ENCODE assay signal across 18 mouse cellular contexts in the genomic region with DNA sequence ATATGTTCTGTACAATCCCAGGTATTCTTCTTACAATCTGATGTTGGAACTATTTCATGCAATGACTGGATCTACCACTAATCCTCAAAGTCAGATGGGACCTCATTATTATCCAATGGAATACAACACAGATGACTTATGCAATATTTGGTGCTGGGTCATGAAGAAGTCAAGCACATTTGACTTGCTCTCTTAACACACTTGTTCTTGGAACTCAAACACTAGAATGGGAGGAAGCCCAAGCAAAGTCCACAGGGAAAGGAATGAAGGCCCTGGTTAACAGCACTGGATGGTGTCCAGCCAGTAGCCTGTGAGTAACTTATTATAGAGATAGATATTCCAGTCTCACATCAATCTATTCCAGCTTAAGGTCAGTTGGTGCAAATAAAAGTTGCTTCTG.
A peak's percentile ranks its signal among the peaks of the same experiment; 100 is the strongest.
DNase-seq lines count a peak whose midpoint lies in the region; ATAC-seq and TF ChIP-seq lines count a peak whose summit lies in the region.
"Had no signal": no experiment of that assay in that cellular context is flagged by ENCODE, and none has a peak within 500 bp of the region (broad histone marks: within the 10 kb centered on the region; RNA-seq: fewer than 3 reads in every experiment).

No protein-coding gene starts in this region.

- intact Hi-C loops in heart, postnatal 10 days (cut with DNase I): no loop called here

- no peaks in the 10 kb centered on the region for H3K27me3 ChIP-seq in lung, postnatal 0 days (replicated peaks; ENCODE audit: insufficient read depth, low read length)
- H3K27me3 ChIP-seq in liver, postnatal 0 days (ENCODE audit: insufficient read depth, low read length): no peaks in the 10 kb centered on the region
- H3K27me3 ChIP-seq: megakaryocyte, embryonic 14.5 days; neural tube, embryonic 15.5 days had no signal

- H3K9me3 ChIP-seq in lung, postnatal 0 days (ENCODE audit: low read length): no peaks in the 10 kb centered on the region
- H3K9me3 ChIP-seq in liver, postnatal 0 days (ENCODE audit: low read length): no peaks in the 10 kb centered on the region
- H3K9me3 ChIP-seq: megakaryocyte, embryonic 14.5 days; neural tube, embryonic 15.5 days had no signal

- no peaks in the 10 kb centered on the region for H3K4me1 ChIP-seq in lung, postnatal 0 days (ENCODE audit: insufficient read depth, low read depth, low read length)
- H3K4me1 ChIP-seq in liver, postnatal 0 days (ENCODE audit: insufficient read depth): no peaks in the 10 kb centered on the region
- H3K4me1 ChIP-seq: megakaryocyte, embryonic 14.5 days; neural tube, embryonic 15.5 days had no signal

- H3K27ac ChIP-seq in lung, postnatal 0 days (ENCODE audit: low read length): no peak overlapping the region
- H3K27ac ChIP-seq in liver, postnatal 0 days (ENCODE audit: low read depth): no peak overlapping the region
- H3K27ac ChIP-seq: neural tube, embryonic 15.5 days; stomach, postnatal 0 days had no signal

- no peak overlapping the region for H3K4me3 ChIP-seq in lung, postnatal 0 days (ENCODE audit: low read depth, low read length)
- H3K4me3 ChIP-seq in liver, postnatal 0 days (ENCODE audit: low read depth, low read length): no peak overlapping the region
- H3K4me3 ChIP-seq: megakaryocyte, embryonic 14.5 days; neural tube, embryonic 15.5 days had no signal

- H3K36me3 ChIP-seq in lung, postnatal 0 days (ENCODE audit: insufficient read depth, low read length): no peaks in the 10 kb centered on the region
- H3K36me3 ChIP-seq in liver, postnatal 0 days (replicated peaks; ENCODE audit: insufficient read depth, low read length): no peaks in the 10 kb centered on the region
- H3K36me3 ChIP-seq: neural tube, embryonic 15.5 days had no signal

- peak; percentile 84 for ATAC-seq in lung, postnatal 0 days
- no peak for ATAC-seq in liver, postnatal 0 days
- ATAC-seq: CD4-positive, CD25-positive, alpha-beta regulatory T cell, adult 4 months; inflammation-experienced regulatory T-cells, adult 6 months had no signal

- peak; percentile 38 for DNase-seq in kidney, adult 11 months
- DNase-seq in kidney, postnatal 4 days: no peak
- peak; percentile 11 to 13 for DNase-seq in gastrocnemius, adult 8-10 months (ENCODE audit: low spot score in 2 of 2)
- DNase-seq in heart, postnatal 10 days: peak; percentile 49 to 63
- peak; percentile 81 for DNase-seq in lung, postnatal 0 days (ENCODE audit: low spot score)
- no peak for DNase-seq in liver, postnatal 0 days
- DNase-seq in cerebellum, adult 9-11 months: no peak
- DNase-seq in spleen, postnatal 36 days (ENCODE audit: low spot score in 2 of 2): no peak
- DNase-seq: cerebellum, postnatal 25 days; retina, postnatal 1 day; spleen, adult 18-20 months; thymus, postnatal 4 days had no signal

- TF ChIP-seq CTCF in lung, postnatal 0 days (IDR thresholded peaks at IDR 0.05): no peak
- no peak for TF ChIP-seq CTCF in liver, postnatal 0 days (IDR thresholded peaks at IDR 0.05; ENCODE audit: low read depth)

- H3K9ac ChIP-seq in lung, postnatal 0 days (replicated peaks; ENCODE audit: low read depth): no peak overlapping the region
- H3K9ac ChIP-seq in liver, postnatal 0 days (replicated peaks): no peak overlapping the region
- H3K9ac ChIP-seq: neural tube, embryonic 15.5 days had no signal

- H3K4me2 ChIP-seq in lung, postnatal 0 days (replicated peaks; ENCODE audit: low read depth, low read length): no peak overlapping the region
- H3K4me2 ChIP-seq in liver, postnatal 0 days (ENCODE audit: low read depth, low read length): no peak overlapping the region
- H3K4me2 ChIP-seq: liver, embryonic 11.5 days; neural tube, embryonic 15.5 days had no signal

- peak; percentile 43; the same call in 1 of the 2 replicates for TF ChIP-seq EP300 in lung, postnatal 0 days (IDR thresholded peaks at IDR 0.05)
- TF ChIP-seq EP300 in liver, postnatal 0 days (IDR thresholded peaks at IDR 0.05; ENCODE audit: low read depth): no peak

Comparison
In these comparisons a context has a peak if more than half of its experiments do, and no peak if none do; other contexts are left out.
1. DNase-seq: peak in kidney, adult 11 months (single experiment), gastrocnemius, adult 8-10 months (2 of 2), heart, postnatal 10 days (2 of 2) and lung, postnatal 0 days (single experiment); none in kidney, postnatal 4 days (0 of 2), liver, postnatal 0 days (single experiment), cerebellum, adult 9-11 months (single experiment) and spleen, postnatal 36 days (0 of 2).